In the genomic region with DNA sequence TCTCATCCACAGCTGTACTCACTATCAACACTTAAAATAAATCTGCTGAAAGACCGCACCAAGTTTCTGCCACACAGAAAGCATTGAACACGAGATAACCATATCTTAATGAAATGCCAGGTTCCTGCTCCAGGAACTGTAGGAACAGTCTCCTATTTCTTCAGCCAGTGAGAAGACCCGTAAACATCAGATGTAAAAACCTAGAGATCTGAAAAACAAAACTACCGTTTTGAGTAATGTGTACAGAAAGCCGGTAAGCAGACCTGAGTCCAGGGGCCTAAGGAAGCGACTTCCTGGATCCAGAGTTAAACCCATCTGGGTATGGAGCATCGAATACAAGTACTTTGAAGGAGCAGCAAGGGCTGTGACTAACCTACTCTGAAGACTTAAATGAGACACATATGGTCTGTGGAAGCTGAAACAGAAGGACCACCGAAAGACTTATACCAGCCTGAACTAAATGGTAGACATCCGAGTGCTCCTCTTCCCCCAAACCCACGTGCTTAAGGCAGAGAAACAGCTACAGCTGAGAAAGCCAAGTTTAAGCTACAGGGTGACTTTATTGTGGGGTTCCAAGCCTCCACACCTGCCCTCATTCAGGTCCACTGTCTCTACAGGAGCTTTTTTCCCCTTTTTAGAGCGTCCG, we compare ENCODE assay signal across 8 mouse cellular contexts. TPM values are rescaled to one million over a fixed set of nuclear protein-coding genes. Genes with fewer than 3 reads are reported as not detected.
DNase-seq lines count a peak whose midpoint lies in the region; ATAC-seq and TF ChIP-seq lines count a peak whose summit lies in the region.

No protein-coding gene starts in this region.

- no peak for TF ChIP-seq EP300 in heart, adult 2 months (IDR thresholded peaks at IDR 0.05; ENCODE audit: insufficient read depth, low read depth, low read length)
- peak; percentile 79 for TF ChIP-seq EP300 in CH12.LX (IDR thresholded peaks at IDR 0.05; ENCODE audit: low read length)
- TF ChIP-seq EP300 in liver, embryonic 14.5 days (IDR thresholded peaks at IDR 0.05; ENCODE audit: low read depth) = no peak; the same call in 1 of the 2 replicates

- peak overlapping the region; percentile 99 for H3K27ac ChIP-seq in heart, adult 2 months
- peak overlapping the region; percentile 100 for H3K27ac ChIP-seq in CH12.LX (ENCODE audit: insufficient read depth, low read depth)
- H3K27ac ChIP-seq in forebrain, embryonic 11.5 days (ENCODE audit: low read depth, low read length) = peak overlapping the region; percentile 100
- H3K27ac ChIP-seq in liver, embryonic 14.5 days = peak overlapping the region; percentile 100

- H3K9me3 ChIP-seq in CH12.LX (replicated peaks; ENCODE audit: low read length) = no peaks in the 10 kb centered on the region
- no peaks in the 10 kb centered on the region for H3K9me3 ChIP-seq in forebrain, embryonic 11.5 days (ENCODE audit: control insufficient read depth, low read length)
- H3K9me3 ChIP-seq in liver, embryonic 14.5 days (ENCODE audit: control insufficient read depth, low read length) = no peaks in the 10 kb centered on the region

- dilution Hi-C loops in CH12.LX (cut with MboI; ENCODE audit: extremely low pct_ligation_motif_present, extremely low pct_unique_long_range_greater_than_20kb, low sequenced_read_pairs) = no loop called here

- TF ChIP-seq POLR2A in heart, adult 2 months (IDR thresholded peaks at IDR 0.05; ENCODE audit: insufficient read depth, low read depth, low read length) = no peak
- TF ChIP-seq POLR2A in CH12.LX (IDR thresholded peaks at IDR 0.05; ENCODE audit: low read depth, low read length) = peak; percentile 16; the same call in 1 of the 2 replicates

- H3K9ac ChIP-seq in heart, adult 2 months (ENCODE audit: low read depth, low read length) = peak overlapping the region; percentile 24; the same call in 1 of the 2 replicates
- peak overlapping the region; percentile 78 for H3K9ac ChIP-seq in CH12.LX (ENCODE audit: insufficient read depth, low read depth)
- peak overlapping the region; percentile 98 for H3K9ac ChIP-seq in forebrain, embryonic 11.5 days (ENCODE audit: low read length)
- H3K9ac ChIP-seq in liver, embryonic 14.5 days (replicated peaks) = peak overlapping the region; percentile 99

- H3K79me2 ChIP-seq in heart, adult 2 months (replicated peaks; ENCODE audit: control insufficient read depth, insufficient read depth, low read length) = no peaks in the 10 kb centered on the region
- H3K79me2 ChIP-seq in CH12.LX (replicated peaks; ENCODE audit: control insufficient read depth, extremely low read depth, insufficient read depth, poor library complexity, severe bottlenecking) = no peaks in the 10 kb centered on the region; the same call in 1 of the 2 replicates

- no peaks in the 10 kb centered on the region for H3K36me3 ChIP-seq in heart, adult 2 months (ENCODE audit: control insufficient read depth, insufficient read depth, low read length)
- H3K36me3 ChIP-seq in CH12.LX (replicated peaks in 1 of 2; ENCODE audit: control insufficient read depth in 1 of 2, insufficient read depth in 1 of 2, low read length in 1 of 2) = no peaks in the 10 kb centered on the region
- H3K36me3 ChIP-seq in forebrain, embryonic 11.5 days (ENCODE audit: control insufficient read depth, insufficient read depth, low read length) = no peaks in the 10 kb centered on the region
- no peaks in the 10 kb centered on the region for H3K36me3 ChIP-seq in liver, embryonic 14.5 days (replicated peaks; ENCODE audit: control insufficient read depth, insufficient read depth, low read depth)

- H3K4me1 ChIP-seq in heart, adult 2 months (ENCODE audit: control insufficient read depth, insufficient read depth, low read length) = peaks cover 4% of the 10 kb centered on the region
- peaks cover 2 to 35% of the 10 kb centered on the region in 2 experiments; a peak in 2 of 4 replicates for H3K4me1 ChIP-seq in CH12.LX (ENCODE audit: control insufficient read depth in 1 of 2, insufficient read depth in 2 of 2)
- no peaks in the 10 kb centered on the region; the same call in 1 of the 2 replicates for H3K4me1 ChIP-seq in forebrain, embryonic 11.5 days (replicated peaks; ENCODE audit: control insufficient read depth, insufficient read depth, low read length)
- H3K4me1 ChIP-seq in liver, embryonic 14.5 days (replicated peaks; ENCODE audit: control insufficient read depth in 2 of 2, insufficient read depth in 2 of 2, low read length in 1 of 2) = peaks cover 43 to 51% of the 10 kb centered on the region in 2 experiments

- intact Hi-C loops in heart, adult 2 months (cut with DNase I) = no loop called here

- no peak for TF ChIP-seq RAD21 in CH12.LX (IDR thresholded peaks at IDR 0.05; ENCODE audit: low read depth, low read length)

- TF ChIP-seq CTCF in heart, adult 2 months (IDR thresholded peaks at IDR 0.05) = no peak
- no peak for TF ChIP-seq CTCF in CH12.LX (conservative IDR thresholded peaks at IDR 0.05 in 1 of 2, IDR thresholded peaks at IDR 0.05 in 1 of 2; ENCODE audit: low read depth in 2 of 2, low read length in 2 of 2)
- no peak for TF ChIP-seq CTCF in liver, embryonic 14.5 days (IDR thresholded peaks at IDR 0.05; ENCODE audit: low read depth)

- in situ Hi-C loops in CH12.LX (cut with MboI; ENCODE audit: low pct_ligation_motif_present, low pct_unique_long_range_greater_than_20kb, low sequenced_read_pairs) = no loop called here

- ATAC-seq in forebrain, embryonic 11.5 days (replicated peaks; ENCODE audit: low FRiP score) = no peak
- peak; percentile 1; the same call in 1 of the 2 replicates for ATAC-seq in liver, embryonic 14.5 days (ENCODE audit: insufficient read depth)

- no peaks in the 10 kb centered on the region for H3K27me3 ChIP-seq in heart, adult 2 months (ENCODE audit: control insufficient read depth, insufficient read depth, low read length)
- no peaks in the 10 kb centered on the region for H3K27me3 ChIP-seq in CH12.LX (replicated peaks)
- no peaks in the 10 kb centered on the region for H3K27me3 ChIP-seq in forebrain, embryonic 11.5 days (ENCODE audit: control insufficient read depth, insufficient read depth, low read length)
- no peaks in the 10 kb centered on the region for H3K27me3 ChIP-seq in liver, embryonic 14.5 days (ENCODE audit: control insufficient read depth, insufficient read depth, low read length)

- H3K4me3 ChIP-seq in heart, adult 2 months = peak overlapping the region; percentile 71
- peak overlapping the region in 2 of 3 experiments; percentile 1 to 56 for H3K4me3 ChIP-seq in CH12.LX (replicated peaks in 1 of 3; ENCODE audit: low read depth in 2 of 3, low read length in 2 of 3, poor library complexity in 1 of 3)
- H3K4me3 ChIP-seq in forebrain, embryonic 11.5 days (ENCODE audit: low read depth, low read length) = peak overlapping the region; percentile 67
- peak overlapping the region; percentile 58 to 80 for H3K4me3 ChIP-seq in liver, embryonic 14.5 days (ENCODE audit: insufficient read depth in 1 of 2, low read depth in 2 of 2, low read length in 2 of 2)

- 9% methylated on average over 12 of the region's 12 CpGs for WGBS in heart, adult 2 months
- WGBS in forebrain, embryonic 11.5 days = 25% methylated on average over 12 of the region's 12 CpGs
- 3% methylated on average over 12 of the region's 12 CpGs for WGBS in liver, embryonic 14.5 days (ENCODE audit: insufficient replicate concordance)

- no peak for DNase-seq in heart, adult 2 months
- no peak for DNase-seq in heart, adult 11 months
- DNase-seq in CH12.LX (ENCODE audit: extremely low read depth) = peak; percentile 69
- no peak for DNase-seq in forebrain, embryonic 11.5 days (ENCODE audit: low spot score)
- DNase-seq in liver, embryonic 14.5 days (ENCODE audit: low read depth in 3 of 3, low spot score in 3 of 3) = peak; percentile 33 to 62 (median 46)
- DNase-seq in ovary, postnatal 14 days (ENCODE audit: low spot score) = no peak
- DNase-seq in layer of hippocampus, adult 9-10 months (ENCODE audit: low spot score) = no peak
- no peak for DNase-seq in frontal cortex, postnatal 36 days (ENCODE audit: low spot score in 2 of 2)

- H3K4me2 ChIP-seq in CH12.LX (ENCODE audit: insufficient read depth, low read depth, poor library complexity, severe bottlenecking) = peak overlapping the region; percentile 95
- peak overlapping the region; percentile 77 for H3K4me2 ChIP-seq in forebrain, embryonic 11.5 days (ENCODE audit: low read depth, low read length, severe bottlenecking)
- peak overlapping the region; percentile 94 for H3K4me2 ChIP-seq in liver, embryonic 14.5 days (ENCODE audit: low read depth)

RNA-seq across cellular contexts. Expression of a gene that starts 1.0 kb away (rescaled TPM):
- 1 to 10 TPM; 5.9 to 6.5 TPM for total RNA-seq in heart, adult 2 months (2021)
- 0.16 and 0.56 TPM in 2 replicates for polyA plus RNA-seq in heart, adult 2 months (2012; rRNA removed)
- 78.2 and 135 TPM in 2 replicates for total RNA-seq in CH12.LX (2012; rRNA removed)
- 2.7 and 3.6 TPM in 2 replicates for total RNA-seq in CH12.LX (2014; rRNA removed)
- polyA plus RNA-seq in CH12.LX (2012; ENCODE audit: insufficient read length, low read depth) = 0.16 TPM in 2 replicates
- polyA plus RNA-seq in forebrain, embryonic 11.5 days (2014; fragmentation: Nextera tagmentation; extraction: Ambion mirVana) = 0.45 and 0.53 TPM in 2 replicates
- 2.4 and 3.2 TPM in 2 replicates for polyA plus RNA-seq in liver, embryonic 14.5 days (2012; rRNA removed)
- polyA plus RNA-seq in liver, embryonic 14.5 days (2014; fragmentation: Nextera tagmentation; extraction: Ambion mirVana) = 1.6 and 1.8 TPM in 2 replicates

RNA-seq across cellular contexts. Expression of a gene that starts 4.8 kb away (rescaled TPM):
- 10 to 100 TPM; 29.4 to 30.1 TPM for total RNA-seq in heart, adult 2 months (2021)
- polyA plus RNA-seq in heart, adult 2 months (2012; rRNA removed) = 24.6 and 49.4 TPM in 2 replicates
- total RNA-seq in CH12.LX (2012; rRNA removed) (196 and 217 TPM in 2 replicates), CH12.LX (2014; rRNA removed) (124 and 125 TPM in 2 replicates)
- 158 and 184 TPM in 2 replicates for polyA plus RNA-seq in CH12.LX (2012; ENCODE audit: insufficient read length, low read depth)
- polyA plus RNA-seq in forebrain, embryonic 11.5 days (2014; fragmentation: Nextera tagmentation; extraction: Ambion mirVana) = 85.0 and 94.7 TPM in 2 replicates
- 62.4 and 112 TPM in 2 replicates for polyA plus RNA-seq in liver, embryonic 14.5 days (2012; rRNA removed)
- polyA plus RNA-seq in liver, embryonic 14.5 days (2014; fragmentation: Nextera tagmentation; extraction: Ambion mirVana) = 130 and 133 TPM in 2 replicates

RNA-seq across cellular contexts. Expression of a gene that starts 21.7 kb away (rescaled TPM):
- not detected for total RNA-seq in heart, adult 2 months (2021)
- polyA plus RNA-seq in heart, adult 2 months (2012; rRNA removed) = not detected in 2 replicates
- total RNA-seq in CH12.LX (2012; rRNA removed) (0.08 and 0.13 TPM in 2 replicates), CH12.LX (2014; rRNA removed) (0.08 TPM in 1 of 2 replicates, not detected in the other)
- polyA plus RNA-seq in CH12.LX (2012; ENCODE audit: insufficient read length, low read depth) = 0.08 and 0.10 TPM in 2 replicates
- polyA plus RNA-seq in forebrain, embryonic 11.5 days (2014; fragmentation: Nextera tagmentation; extraction: Ambion mirVana) = not detected in 2 replicates
- 0.08 and 0.11 TPM in 2 replicates for polyA plus RNA-seq in liver, embryonic 14.5 days (2012; rRNA removed)
- polyA plus RNA-seq in liver, embryonic 14.5 days (2014; fragmentation: Nextera tagmentation; extraction: Ambion mirVana) = 0.06 and 0.10 TPM in 2 replicates

RNA-seq across cellular contexts. Expression of a gene that starts 24.2 kb away (rescaled TPM):
- total RNA-seq in heart, adult 2 months (2021) = 1 to 10 TPM in 1 of 2 experiments, under 1 TPM in 1; 0.44 to 1.8 TPM
- polyA plus RNA-seq in heart, adult 2 months (2012; rRNA removed) = 0.59 and 0.61 TPM in 2 replicates
- total RNA-seq in CH12.LX (2012; rRNA removed) = 9.9 and 10.7 TPM in 2 replicates
- total RNA-seq in CH12.LX (2014; rRNA removed) = 8.8 and 10.1 TPM in 2 replicates
- 13.1 and 13.5 TPM in 2 replicates for polyA plus RNA-seq in CH12.LX (2012; ENCODE audit: insufficient read length, low read depth)
- 1.6 and 2.0 TPM in 2 replicates for polyA plus RNA-seq in forebrain, embryonic 11.5 days (2014; fragmentation: Nextera tagmentation; extraction: Ambion mirVana)
- 0.13 and 0.73 TPM in 2 replicates for polyA plus RNA-seq in liver, embryonic 14.5 days (2012; rRNA removed)
- polyA plus RNA-seq in liver, embryonic 14.5 days (2014; fragmentation: Nextera tagmentation; extraction: Ambion mirVana) = 0.57 and 0.71 TPM in 2 replicates

RNA-seq across cellular contexts. Expression of a gene that starts 24.8 kb away (rescaled TPM):
- 10 to 100 TPM; 67.6 to 68.1 TPM for total RNA-seq in heart, adult 2 months (2021)
- polyA plus RNA-seq in heart, adult 2 months (2012; rRNA removed) = 28.7 and 28.9 TPM in 2 replicates
- total RNA-seq in CH12.LX (2012; rRNA removed) = 49.1 and 51.3 TPM in 2 replicates
- total RNA-seq in CH12.LX (2014; rRNA removed) = 27.7 and 29.5 TPM in 2 replicates
- 189 and 212 TPM in 2 replicates for polyA plus RNA-seq in CH12.LX (2012; ENCODE audit: insufficient read length, low read depth)
- polyA plus RNA-seq in forebrain, embryonic 11.5 days (2014; fragmentation: Nextera tagmentation; extraction: Ambion mirVana) = 174 and 191 TPM in 2 replicates
- 27.1 and 37.6 TPM in 2 replicates for polyA plus RNA-seq in liver, embryonic 14.5 days (2012; rRNA removed)
- 51.3 and 59.3 TPM in 2 replicates for polyA plus RNA-seq in liver, embryonic 14.5 days (2014; fragmentation: Nextera tagmentation; extraction: Ambion mirVana)

Comparison
In these comparisons a context has a peak if more than half of its experiments do, and no peak if none do; other contexts are left out.
1. DNase-seq: peak in CH12.LX (single experiment) and liver, embryonic 14.5 days (3 of 3); none in heart, adult 2 months (0 of 2), heart, adult 11 months (single experiment), forebrain, embryonic 11.5 days (single experiment), ovary, postnatal 14 days (single experiment), layer of hippocampus, adult 9-10 months (single experiment) and frontal cortex, postnatal 36 days (0 of 2).
2. H3K9ac ChIP-seq: peak in every context shown above with its lines; median percentile 99 in liver, embryonic 14.5 days; 98 in forebrain, embryonic 11.5 days; 78 in CH12.LX; 24 in heart, adult 2 months.
3. Peak in every context shown above with its lines, with median percentiles within 50 percentile points of each other: H3K27ac ChIP-seq, H3K4me3 ChIP-seq and H3K4me2 ChIP-seq.